Mouse (Mus musculus) lung, postnatal 4 days (tissue): Measurements from ENCODE around the gene Clip1.
A peak's percentile ranks its signal among the peaks of the same experiment; 100 is the strongest.

Experiments
- DNase-seq, 2 experiments: peaks; one replicate each; pipeline ENCODE4 v3.0.0; 2021

Clip1 gene

DNA sequence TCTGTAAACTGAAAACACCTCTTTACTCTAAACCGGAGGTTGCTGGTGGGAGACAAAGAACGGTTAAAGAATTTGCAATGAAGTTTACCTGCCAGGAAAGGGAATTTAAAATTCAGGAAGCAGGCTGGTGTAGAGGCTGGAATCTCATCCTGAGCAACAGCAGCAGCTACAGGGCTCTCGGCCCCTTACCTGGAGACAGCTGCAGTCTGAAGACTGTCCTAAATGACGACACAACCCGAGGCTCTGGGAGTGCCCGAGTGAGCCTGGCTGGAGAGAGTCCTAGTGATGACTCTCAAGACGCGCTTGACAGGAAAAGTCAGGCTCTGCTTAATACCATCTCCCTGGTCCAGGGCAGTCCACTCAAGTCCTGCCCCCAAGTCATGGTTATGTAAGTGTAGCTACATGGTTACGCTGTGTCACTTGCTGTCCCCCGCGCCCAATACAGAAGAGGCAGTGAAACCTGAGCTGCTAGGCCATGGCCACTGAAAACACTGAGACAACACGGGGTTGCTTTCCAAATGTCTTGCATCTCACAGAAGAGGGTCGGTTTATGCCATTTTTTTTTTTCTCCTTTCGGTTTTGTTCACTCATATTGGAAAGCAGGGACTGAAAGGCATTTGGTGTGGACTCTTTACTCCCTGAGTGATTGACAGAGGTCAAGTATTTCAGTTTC, 13.5 kb downstream of the Clip1 start:
- peak in 1 of 2 experiments; percentile 32 for DNase-seq

DNA sequence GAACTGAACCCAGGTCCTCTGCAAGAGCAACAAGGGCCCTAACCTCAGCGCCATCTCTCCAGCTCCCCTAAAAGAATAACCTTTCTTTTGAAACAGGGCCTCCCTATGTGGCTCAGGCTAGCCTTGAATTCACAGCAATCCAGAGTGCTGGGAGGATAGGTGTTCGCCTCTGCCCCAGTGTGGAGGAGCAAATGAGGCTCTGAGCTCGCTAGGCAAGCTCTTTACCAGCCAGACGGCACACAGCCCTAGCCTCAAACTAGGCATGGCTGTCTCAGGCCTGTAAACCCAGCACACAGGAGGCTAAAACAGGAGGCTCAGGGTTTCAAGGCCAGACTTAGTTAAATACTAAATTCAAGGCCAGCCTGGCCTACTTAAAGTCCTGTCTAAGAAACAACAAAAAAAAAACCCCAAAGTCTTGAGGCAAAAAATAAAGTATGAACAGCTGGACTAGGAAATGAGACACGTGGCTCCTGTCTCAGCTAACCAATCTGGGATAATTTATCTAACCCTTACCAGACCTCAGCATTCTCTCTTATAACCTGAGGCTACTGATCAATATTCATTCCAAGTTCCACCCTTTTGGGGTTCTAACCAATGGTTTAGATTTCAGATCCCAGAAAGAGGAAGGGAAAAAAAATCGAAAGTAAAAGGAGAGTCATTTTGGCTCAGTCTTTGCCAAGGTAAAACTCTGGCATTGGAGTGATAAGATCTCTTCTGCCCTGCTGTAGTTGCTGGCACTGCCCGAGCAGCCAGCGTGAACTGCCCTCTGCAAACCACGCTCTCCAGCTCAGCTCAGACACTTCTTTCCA, 14.2 kb downstream of the Clip1 start:
- DNase-seq, result no peak

GRCm38 (mm10) chr5:123667915-123668314, 16.5 kb downstream of the Clip1 start:
- no peak for DNase-seq

- DNase-seq, result no peak
Measured at GRCm38 (mm10) chr5:123665956-123666355, 18.5 kb downstream of the Clip1 start.

DNA sequence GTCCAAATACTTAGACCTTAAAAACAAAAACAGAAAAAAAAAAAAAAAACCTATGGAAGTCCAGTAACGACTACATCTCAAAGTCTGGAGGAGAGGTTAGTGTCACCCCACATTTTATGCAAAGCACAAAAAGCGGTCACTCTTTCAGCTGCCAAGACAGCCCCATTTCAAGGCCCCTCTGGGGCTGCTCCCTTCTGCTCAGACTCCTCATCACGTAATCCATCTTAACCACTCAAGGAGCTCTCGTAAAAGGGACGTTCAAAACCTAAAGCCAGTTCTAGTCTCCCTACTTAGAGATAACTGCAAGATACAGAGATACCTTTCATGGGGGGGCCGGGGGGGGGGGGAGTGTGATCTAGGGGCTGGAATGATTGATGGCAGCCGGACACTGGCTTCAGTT, 20.1 kb downstream of the Clip1 start:
- DNase-seq, result no peak

GRCm38 (mm10) chr5:123662059-123662458, 22.4 kb downstream of the Clip1 start:
- DNase-seq, result peak; percentile 36 to 64

- DNase-seq, result no peak
Measured at GRCm38 (mm10) chr5:123661602-123662001, 22.8 kb downstream of the Clip1 start.

DNA sequence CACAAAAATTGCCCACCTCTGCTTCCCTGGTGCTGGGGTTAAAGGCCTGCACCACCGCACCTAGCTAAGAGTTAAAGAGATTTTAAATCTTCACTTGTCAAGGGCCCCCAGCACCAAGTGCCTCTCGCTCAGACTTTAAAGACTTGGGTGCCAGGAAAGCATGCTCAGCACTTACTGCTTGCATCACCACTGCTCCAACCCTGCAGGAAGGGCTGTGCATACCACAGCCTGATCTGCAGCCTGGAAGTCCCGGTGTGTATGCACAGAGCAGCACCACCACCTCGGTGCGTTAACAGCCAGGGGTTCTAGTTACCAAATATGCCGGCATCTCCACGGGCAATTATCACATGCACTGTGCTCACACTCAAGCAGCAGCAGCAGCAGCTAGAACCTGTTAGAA, 26.8 kb downstream of the Clip1 start:
- peak; percentile 42 to 70 for DNase-seq

DNA sequence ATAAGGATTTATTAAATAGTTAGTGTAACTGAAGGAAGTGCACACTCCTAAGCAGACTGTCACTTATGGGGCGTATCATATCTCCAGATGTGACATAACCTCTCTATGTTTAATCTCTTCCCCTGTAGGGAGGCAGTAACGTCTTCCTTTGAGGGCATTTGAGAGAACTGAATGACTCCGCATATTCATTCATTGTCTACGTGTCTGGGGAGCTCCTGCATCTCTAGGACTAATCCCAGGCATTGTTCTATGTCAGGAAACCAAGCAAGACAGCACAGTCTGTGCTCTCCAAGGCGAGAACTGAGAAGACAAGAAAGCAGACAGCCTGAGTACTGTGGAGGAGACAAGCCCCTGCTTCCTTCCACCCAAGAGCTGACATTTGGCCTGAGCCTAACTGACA, 29.5 kb downstream of the Clip1 start:
- DNase-seq, result no peak

GRCm38 (mm10) chr5:123653287-123653801, 31.1 kb downstream of the Clip1 start:
- no peak for DNase-seq

DNA sequence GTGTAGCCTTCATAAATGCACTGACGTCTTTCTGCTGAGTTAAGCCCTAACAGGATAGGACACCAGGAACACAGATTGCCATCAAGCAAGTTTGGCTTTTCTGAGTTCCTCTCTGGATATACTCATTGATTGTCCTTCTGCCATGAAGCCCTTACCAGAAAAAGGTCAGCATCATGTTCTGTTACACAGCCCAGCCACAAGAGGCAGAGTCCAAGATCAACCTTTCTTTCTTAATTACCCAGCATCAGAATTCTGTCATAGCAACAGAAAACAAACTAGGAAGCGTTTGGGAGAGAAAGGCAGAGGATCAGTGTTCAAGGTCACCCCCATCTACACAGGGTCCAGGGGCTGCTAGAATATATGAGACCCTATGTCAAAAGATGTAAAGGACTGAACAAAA, 33.6 kb downstream of the Clip1 start:
- DNase-seq, result no peak

DNA sequence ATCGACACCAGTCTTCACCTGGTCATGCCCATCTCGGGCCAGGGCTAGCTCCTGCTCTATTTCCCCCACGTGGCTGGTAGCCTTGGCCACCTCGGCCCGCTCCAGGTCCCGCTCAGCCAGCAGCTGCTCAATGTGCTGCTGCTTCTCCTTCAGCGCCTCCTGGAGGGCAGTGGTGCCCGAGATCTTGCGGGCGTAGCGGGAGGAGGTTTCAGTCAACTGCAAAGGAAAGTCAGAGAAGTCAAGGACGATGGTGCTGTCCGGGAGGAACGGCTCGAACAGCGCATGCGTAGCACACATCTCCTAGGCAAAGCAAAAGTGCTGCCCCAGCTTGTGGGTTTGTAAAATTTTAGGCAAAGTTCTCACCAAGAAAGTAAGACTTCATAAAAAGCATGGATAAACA, 42.0 kb downstream of the Clip1 start:
- no peak for DNase-seq

- peak; percentile 41 to 82 for DNase-seq
Measured at GRCm38 (mm10) chr5:123641259-123641900, 43.0 kb downstream of the Clip1 start.

- no peak for DNase-seq
Measured at GRCm38 (mm10) chr5:123640181-123640580, 44.2 kb downstream of the Clip1 start.

DNA sequence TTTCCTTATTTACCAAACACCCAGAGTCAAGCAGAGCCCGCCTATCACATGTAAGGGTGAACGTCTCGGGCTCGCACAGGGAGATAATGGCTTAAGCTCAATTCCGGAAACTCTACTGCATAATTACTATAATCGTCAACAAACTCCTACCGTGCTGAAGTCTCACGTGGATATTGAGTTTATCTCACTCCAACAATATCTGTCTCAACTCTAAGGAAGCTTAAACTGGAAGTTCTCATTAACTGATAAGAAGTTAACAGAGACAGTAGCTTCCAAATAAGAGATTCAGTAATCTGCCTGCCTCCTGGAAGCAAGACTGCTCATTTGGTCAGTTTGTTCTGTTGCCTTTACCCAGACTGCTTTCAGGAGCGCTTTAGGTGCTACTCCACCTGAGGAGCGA, 53.2 kb downstream of the Clip1 start:
- no peak for DNase-seq

- DNase-seq, result peak; percentile 69 to 83
Measured at GRCm38 (mm10) chr5:123626631-123627030, 57.8 kb downstream of the Clip1 start.

- DNase-seq, result no peak
Measured at GRCm38 (mm10) chr5:123622421-123622820, 62.0 kb downstream of the Clip1 start.

GRCm38 (mm10) chr5:123618558-123618957, 65.9 kb downstream of the Clip1 start:
- DNase-seq, result peak in 1 of 2 experiments; percentile 34

DNA sequence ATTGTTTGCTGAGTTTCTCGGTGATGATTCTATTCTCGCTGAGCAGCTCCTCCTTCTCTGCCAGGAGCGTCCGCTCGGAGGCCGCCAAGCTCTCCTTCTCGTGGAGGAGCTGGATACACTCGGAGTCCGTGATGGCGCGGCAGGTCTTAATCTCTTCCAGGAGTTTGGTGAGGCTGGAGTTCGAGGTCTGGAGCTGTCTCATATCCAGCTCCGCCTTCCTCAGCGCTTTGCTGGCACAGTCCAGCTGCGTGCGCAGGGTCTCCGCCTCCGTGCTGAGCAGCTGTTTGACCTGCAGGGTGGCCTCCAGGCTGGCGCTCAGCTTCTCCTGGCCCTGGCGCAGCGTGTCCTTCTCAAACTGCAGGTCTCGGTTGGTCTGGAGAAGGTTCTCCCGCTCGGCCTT, 70.2 kb downstream of the Clip1 start:
- no peak for DNase-seq

DNA sequence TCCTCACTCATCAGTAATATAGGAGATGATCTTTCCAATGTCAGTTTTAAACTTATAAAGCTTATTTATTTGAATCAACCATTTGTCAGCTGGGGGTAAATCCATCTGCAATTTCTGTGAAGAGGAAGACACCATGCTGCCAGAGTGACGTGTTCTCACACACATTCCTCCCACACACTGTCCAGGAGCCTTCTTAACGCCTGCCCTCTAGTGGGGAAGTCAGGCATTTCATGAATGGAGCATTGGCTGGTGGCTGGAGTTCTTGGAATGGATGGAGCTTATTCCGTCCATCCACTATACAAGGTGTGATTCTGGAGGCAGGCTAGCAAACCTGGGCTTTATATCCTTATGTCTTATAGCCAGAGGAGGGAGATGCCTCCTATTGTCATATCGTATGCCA, 74.6 kb downstream of the Clip1 start:
- peak; percentile 48 to 82 for DNase-seq

DNA sequence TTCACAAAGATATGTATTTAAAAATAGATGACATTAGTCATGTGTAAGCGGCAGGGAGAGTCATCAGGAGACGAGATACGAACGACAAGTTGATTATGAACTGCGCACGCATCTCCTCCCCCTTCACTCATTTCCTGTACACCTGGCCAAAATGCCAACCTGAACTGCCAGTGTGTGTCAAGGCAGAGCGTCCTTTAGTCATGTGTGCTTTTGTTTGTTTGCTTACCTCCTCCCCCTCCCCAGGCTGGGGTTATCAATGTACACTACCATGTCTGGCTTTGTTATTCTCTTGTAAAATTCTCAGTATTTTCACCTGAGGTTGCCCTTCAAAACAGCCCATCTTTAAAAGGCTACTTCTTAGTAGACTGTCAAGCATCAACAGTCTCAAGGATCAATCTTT, 75.0 kb downstream of the Clip1 start:
- DNase-seq, result no peak

- DNase-seq, result peak; percentile 28 to 66
Measured at GRCm38 (mm10) chr5:123607211-123607669, 77.2 kb downstream of the Clip1 start.

GRCm38 (mm10) chr5:123603496-123603895, 80.9 kb downstream of the Clip1 start:
- no peak for DNase-seq

DNA sequence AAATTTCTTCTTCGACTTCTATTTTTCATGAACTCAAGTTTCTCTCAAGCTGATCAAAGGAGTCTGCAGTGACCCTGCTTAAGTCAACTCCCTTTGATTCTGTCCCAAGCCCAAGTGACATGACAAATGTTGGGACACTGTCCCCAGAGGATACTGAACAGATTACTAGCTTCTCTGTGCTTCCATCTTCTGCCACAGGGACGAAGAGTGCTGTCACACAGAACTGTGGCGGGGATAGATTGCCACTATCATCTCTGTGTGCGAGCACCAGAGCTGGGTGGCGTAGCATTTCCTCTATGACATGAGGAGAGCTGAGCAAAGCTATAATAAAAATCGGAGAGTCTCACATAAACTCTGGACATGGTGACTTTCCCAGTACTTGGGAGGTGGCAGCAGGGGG, 82.2 kb downstream of the Clip1 start:
- DNase-seq, result no peak
